Mouse (Mus musculus) spleen, adult 2 months (tissue): ENCODE data around the gene Alcam. TPM values are rescaled to one million over a fixed set of nuclear protein-coding genes. Genes with fewer than 3 reads are reported as not detected.
A peak's percentile ranks its signal among the peaks of the same experiment; 100 is the strongest.

ENCODE experiments used
- DNase-seq, 2 experiments: peaks; one replicate each; pipeline versions ENCODE4 v3.0.0 to v3.0.0-alpha.2; 2012 to 2021; ENCODE audit warnings: low spot score in 2 of 2, low read depth in 1 of 2
- H3K27ac ChIP-seq: fragments of 200-500 bp; 2 replicates; pipeline ENCODE4 v1.5.1; 2012; ENCODE audit warnings: low read length, inconsistent platforms; ENCODE audit not compliant: insufficient read depth
- H3K27me3 ChIP-seq: fragments of 200-500 bp; 2 replicates; pipeline ENCODE4 v1.6.1; 2012; ENCODE audit warnings: mild to moderate bottlenecking, moderate library complexity, low read length, inconsistent platforms; ENCODE audit not compliant: control insufficient read depth, insufficient read depth
- H3K36me3 ChIP-seq: fragments of 200-500 bp; 2 replicates; pipeline ENCODE4 v1.6.1; 2012; ENCODE audit warnings: mild to moderate bottlenecking, low read length, inconsistent platforms; ENCODE audit not compliant: control insufficient read depth, insufficient read depth
- H3K4me1 ChIP-seq: fragments of 200-500 bp; 2 replicates; pipeline ENCODE4 v1.6.1; 2011; ENCODE audit warnings: inconsistent platforms; ENCODE audit not compliant: control insufficient read depth, insufficient read depth, insufficient read length
- H3K4me3 ChIP-seq: fragments of 200-500 bp; 2 replicates; pipeline ENCODE4 v1.5.1; 2011; ENCODE audit warnings: mild to moderate bottlenecking, inconsistent platforms; ENCODE audit not compliant: insufficient read depth, insufficient read length; ENCODE audit errors: extremely low read depth
- CTCF ChIP-seq: fragments of 200-500 bp; IDR thresholded peaks from 2 replicates; pipeline ENCODE4 v1.5.1; 2011; ENCODE audit warnings: mild to moderate bottlenecking, inconsistent platforms; ENCODE audit not compliant: insufficient read depth, insufficient read length, insufficient replicate concordance; ENCODE audit errors: extremely low read depth
- POLR2A ChIP-seq: fragments of 200-500 bp; IDR thresholded peaks from 2 replicates; pipeline ENCODE4 v1.6.1; 2011; ENCODE audit warnings: low read depth, low read length, inconsistent platforms
- WGBS: fragments of 180-500 bp; shearing (Covaris S2); methylation state at CpG from one replicate; pipeline ENCODE4 v1.1.7; 2018; 5-methylcytosine and 5-hydroxymethylcytosine counted together
- polyA plus RNA-seq: library from polyadenylated mRNA; depleted of rRNA; stranded (reverse); fragments of >200 nt; gene quantifications from 2 replicates; pipeline ENCODE4 v1.2.3, GENCODE M21; 2012

The Alcam gene
- polyA plus RNA-seq, 1 experiment: 2.8 TPM

DNA sequence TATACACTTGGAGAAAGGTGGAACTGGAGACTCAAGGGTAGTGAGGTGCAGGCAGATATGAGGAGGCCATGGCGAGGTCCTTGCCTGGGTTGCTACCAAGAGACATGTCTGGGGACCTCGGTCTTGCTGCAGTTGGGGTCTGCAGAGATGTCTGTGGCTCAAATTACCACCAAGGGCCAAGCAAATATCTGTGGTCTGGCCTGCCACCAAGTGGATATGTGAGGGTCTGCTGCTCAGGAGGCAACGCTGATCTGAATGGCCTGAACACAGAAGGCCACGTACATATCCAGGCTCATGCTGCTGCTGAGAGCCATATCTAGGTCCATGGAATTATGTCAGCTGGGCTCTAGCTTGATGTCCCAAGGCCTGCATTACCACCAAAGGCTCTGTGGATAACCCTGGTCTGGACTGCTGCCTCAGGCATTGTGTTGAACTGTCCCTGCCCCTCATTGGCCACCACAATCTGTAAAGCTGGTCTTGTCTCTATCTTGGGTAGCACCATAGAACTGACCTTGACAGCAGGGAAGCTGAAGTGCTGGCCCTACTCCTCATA lies 210.4 kb downstream of the Alcam start:
- Histone ChIP-seq H3K36me3 (no peaks in the 10 kb centered on the region), H3K4me3 (no peak overlapping the region), H3K27me3 (no peaks in the 10 kb centered on the region), H3K4me1 (no peaks in the 10 kb centered on the region), H3K27ac (no peak overlapping the region)
- TF ChIP-seq CTCF (no peak), POLR2A (no peak)
- DNase-seq: no peak
- WGBS: 91% methylated on average over 4 of the region's 4 CpGs

DNA sequence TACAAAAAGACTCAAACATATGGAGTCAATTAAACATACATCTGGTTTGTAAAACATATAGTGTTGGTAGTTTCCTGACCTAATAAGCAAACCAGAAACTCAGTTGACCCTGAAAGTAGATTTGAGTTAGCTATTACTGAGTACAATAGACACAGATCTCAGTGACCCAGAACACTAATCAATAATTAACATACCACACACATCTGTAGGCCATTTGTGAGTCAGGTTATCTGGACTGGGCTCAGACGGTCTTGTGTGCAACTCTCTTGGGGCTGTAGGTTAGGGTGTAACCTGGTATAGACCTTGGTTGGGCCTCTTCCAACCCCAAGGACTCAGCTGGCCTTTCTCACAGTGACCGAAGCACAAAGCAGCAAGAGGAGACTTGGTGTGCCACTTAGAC lies 211.7 kb downstream of the Alcam start:
- H3K27ac ChIP-seq: no peak overlapping the region
- H3K27me3 ChIP-seq: no peaks in the 10 kb centered on the region
- no peak overlapping the region for H3K4me3 ChIP-seq
- TF ChIP-seq CTCF (no peak), POLR2A (no peak)
- H3K36me3 ChIP-seq: no peaks in the 10 kb centered on the region
- WGBS: 87% methylated on average over 2 of the region's 2 CpGs
- no peak for DNase-seq
- H3K4me1 ChIP-seq: no peaks in the 10 kb centered on the region

DNA sequence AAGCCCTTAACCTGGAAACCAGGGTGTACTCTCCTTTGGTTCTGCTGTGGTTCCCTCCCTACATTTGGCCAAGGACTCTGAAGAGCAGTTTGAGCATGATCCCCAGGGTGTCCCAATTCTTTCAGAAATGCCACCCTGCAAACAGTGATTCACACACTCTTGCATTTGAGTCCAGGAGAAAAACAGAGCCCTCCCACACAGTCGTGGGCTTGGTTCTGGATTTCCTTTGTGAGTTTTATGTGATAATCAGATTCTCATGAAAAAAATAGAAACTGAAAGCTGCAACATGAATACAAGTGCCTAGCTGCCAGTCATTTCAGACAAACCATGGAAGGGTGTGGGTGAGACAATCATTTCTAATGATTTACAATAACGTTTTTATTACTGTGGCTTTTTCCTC lies 223.9 kb downstream of the Alcam start:
- Histone ChIP-seq H3K27me3 (no peaks in the 10 kb centered on the region), H3K27ac (no peak overlapping the region), H3K4me3 (no peak overlapping the region), H3K4me1 (no peaks in the 10 kb centered on the region), H3K36me3 (no peaks in the 10 kb centered on the region)
- 34% methylated on average over 2 of the region's 2 CpGs for WGBS
- TF ChIP-seq POLR2A (no peak), CTCF (no peak)
- no peak for DNase-seq

DNA sequence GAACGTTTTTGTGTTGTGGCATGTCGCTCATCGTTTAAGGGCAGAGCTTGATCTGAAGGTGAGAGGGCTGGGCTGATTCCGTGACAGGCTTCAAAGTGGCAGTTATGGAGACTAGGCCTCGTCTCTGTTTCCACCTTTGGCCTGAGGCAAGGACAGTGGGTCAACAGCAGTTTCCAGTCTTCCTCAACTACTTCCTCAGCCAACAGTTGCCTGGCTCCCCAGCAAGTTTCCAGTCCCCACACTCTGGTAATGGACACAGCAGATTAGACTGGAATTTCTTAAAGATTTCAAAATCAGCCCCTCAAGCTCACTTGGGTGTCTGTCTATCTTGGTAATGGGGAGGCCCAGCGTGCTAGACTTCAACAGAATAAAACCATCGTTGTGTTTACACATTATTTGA lies 224.4 kb downstream of the Alcam start:
- Histone ChIP-seq H3K27me3 (no peaks in the 10 kb centered on the region), H3K36me3 (no peaks in the 10 kb centered on the region), H3K4me1 (no peaks in the 10 kb centered on the region), H3K4me3 (no peak overlapping the region), H3K27ac (no peak overlapping the region)
- no peak for TF ChIP-seq CTCF
- TF ChIP-seq POLR2A: no peak
- DNase-seq: no peak
- WGBS: 85% methylated on average over 7 of the region's 7 CpGs

DNA sequence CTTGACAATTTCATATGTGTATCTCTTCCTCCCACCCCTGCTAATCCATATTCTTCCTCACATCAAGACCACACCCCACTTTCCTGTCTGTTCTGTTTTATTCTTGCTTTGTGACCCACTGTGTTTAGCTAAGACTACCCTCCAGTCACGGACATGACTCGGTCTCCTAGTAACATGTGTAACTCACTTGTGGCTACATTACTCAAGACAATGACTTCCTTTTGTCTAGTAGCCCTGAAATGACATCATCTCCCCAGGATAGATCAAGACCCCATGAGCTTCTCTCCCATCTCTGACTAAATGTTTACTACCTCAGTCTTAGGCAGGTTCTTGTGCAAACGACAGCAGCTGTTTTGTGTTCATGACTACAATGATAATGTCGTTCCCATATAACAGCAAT lies 231.0 kb downstream of the Alcam start:
- Histone ChIP-seq H3K4me1 (no peaks in the 10 kb centered on the region), H3K27me3 (no peaks in the 10 kb centered on the region), H3K4me3 (no peak overlapping the region), H3K36me3 (no peaks in the 10 kb centered on the region), H3K27ac (no peak overlapping the region)
- DNase-seq: no peak
- 78% methylated on average over 4 of the region's 4 CpGs for WGBS
- TF ChIP-seq POLR2A: no peak
- no peak for TF ChIP-seq CTCF

DNA sequence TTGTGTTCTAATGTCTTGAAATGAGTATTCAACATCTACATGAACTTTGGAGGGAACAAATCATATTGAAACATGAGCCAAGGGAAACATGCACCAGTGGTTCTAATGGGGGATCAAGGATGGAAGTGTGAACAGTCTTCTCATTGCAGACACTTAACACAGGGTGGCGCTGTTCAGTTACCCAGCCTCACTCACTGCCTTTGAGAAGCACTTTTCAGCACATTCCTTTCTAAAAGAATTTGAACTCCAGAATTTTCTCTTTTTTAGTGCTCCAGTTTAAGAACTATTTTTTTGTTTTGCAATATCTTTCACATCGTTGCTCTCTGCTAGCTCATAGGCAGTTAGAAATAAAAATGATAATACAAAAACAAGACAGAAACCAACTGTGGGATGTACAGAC lies 234.8 kb downstream of the Alcam start:
- Histone ChIP-seq H3K4me1 (no peaks in the 10 kb centered on the region), H3K27ac (no peak overlapping the region), H3K36me3 (no peaks in the 10 kb centered on the region), H3K27me3 (no peaks in the 10 kb centered on the region), H3K4me3 (no peak overlapping the region)
- peak in 1 of 2 experiments; percentile 10 for DNase-seq
- 26% methylated on average over 2 of the region's 2 CpGs for WGBS
- TF ChIP-seq POLR2A: no peak
- no peak for TF ChIP-seq CTCF

DNA sequence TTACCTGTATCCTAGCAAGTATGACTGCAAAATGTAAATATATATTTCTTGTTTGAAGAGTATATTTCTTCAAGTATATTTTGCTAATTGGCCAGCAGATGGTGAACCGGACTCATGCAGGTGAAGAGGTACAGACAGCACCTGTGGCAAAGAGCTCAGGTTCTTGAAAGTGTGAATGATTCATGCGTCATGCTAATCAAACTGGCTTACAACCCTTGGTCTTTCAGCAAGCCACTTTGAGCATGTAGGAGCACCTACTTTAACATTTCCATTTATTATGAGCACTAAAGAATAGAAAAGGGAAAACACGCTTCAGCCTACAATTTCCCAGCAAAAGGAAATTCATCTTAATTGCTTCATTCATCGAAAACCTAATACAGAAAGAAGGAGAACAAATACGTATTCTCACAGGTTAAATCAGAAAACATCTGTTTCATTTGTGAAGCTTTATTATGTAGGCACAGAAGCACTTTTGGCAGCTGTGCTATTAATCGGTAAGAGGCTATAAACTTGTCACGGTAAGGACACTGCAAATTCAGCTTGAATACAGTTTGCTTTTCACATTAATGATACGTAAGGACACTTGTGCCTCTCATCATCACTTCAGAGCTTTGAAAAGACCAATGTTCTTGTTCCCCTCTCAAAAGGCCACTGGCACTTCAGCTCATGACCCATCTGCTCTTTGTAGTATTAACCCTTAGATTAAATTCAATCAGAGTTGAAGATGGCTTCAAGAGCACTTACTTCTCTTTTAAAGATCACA lies 242.8 kb downstream of the Alcam start:
- WGBS: 91% methylated on average over 8 of the region's 8 CpGs
- no peak overlapping the region for H3K27ac ChIP-seq
- no peak for TF ChIP-seq POLR2A
- no peak for TF ChIP-seq CTCF
- no peaks in the 10 kb centered on the region for H3K27me3 ChIP-seq
- no peak overlapping the region for H3K4me3 ChIP-seq
- DNase-seq: no peak
- H3K4me1 ChIP-seq: no peaks in the 10 kb centered on the region
- H3K36me3 ChIP-seq: peaks cover 5% of the 10 kb centered on the region; the same call in 1 of the 2 replicates
